Mouse (Mus musculus): ENCODE measurements around the gene Gtf2ird1.
"Not testable (repeated sequence)": the region's sequence is repeated elsewhere in the genome, so short reads cannot be mapped to it uniquely, and the experiment has no call there.

DNA sequence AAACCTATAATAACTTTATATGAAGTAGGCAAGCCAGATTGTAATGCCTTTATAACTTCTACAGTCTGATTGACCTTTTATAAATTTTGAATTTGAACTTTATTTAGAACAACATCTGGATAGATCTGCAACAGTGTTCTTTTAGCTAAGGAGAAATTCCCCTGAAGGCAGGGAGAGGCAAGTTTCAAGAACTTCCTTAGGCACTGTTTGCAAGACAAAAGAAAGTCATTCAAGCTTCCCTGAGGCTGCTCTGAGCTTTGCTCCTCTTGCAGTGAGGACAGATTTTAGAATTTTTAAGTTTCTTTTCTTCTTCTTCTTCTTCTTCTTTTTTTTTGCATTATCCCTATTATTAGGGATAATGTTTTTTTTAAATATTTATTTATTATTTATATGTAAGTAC is 22.4 kb upstream of the Gtf2ird1 start:
- TF ChIP-seq USF1 (IDR thresholded peaks at IDR 0.05; ENCODE audit: low read depth); POLR2A (IDR thresholded peaks at IDR 0.05; ENCODE audit: insufficient read length, low read depth); CEBPB (IDR thresholded peaks at IDR 0.05; ENCODE audit: insufficient read depth, poor library complexity, severe bottlenecking); MYOG (IDR thresholded peaks at IDR 0.05; ENCODE audit: control insufficient read depth in 1 of 3, insufficient read depth in 1 of 3, insufficient read length in 2 of 3, low read depth in 2 of 3); MAX (IDR thresholded peaks at IDR 0.05; ENCODE audit: low read depth); MYOD1 (IDR thresholded peaks at IDR 0.05; ENCODE audit: control insufficient read depth in 1 of 3, insufficient read length in 2 of 3, low read depth in 2 of 3); POLR2AphosphoS2 (IDR thresholded peaks at IDR 0.05; ENCODE audit: insufficient read length, low read depth): not testable (repeated sequence)

All from myocyte (in vitro differentiated cells).